Mouse (Mus musculus): ENCODE measurements around the gene Dcdc2b. TPM values are rescaled to one million over a fixed set of nuclear protein-coding genes. Genes with fewer than 3 reads are reported as not detected.

Dcdc2b gene
- polyA plus RNA-seq, 1 experiment from 2014 or later, result 1.0 TPM

DNA sequence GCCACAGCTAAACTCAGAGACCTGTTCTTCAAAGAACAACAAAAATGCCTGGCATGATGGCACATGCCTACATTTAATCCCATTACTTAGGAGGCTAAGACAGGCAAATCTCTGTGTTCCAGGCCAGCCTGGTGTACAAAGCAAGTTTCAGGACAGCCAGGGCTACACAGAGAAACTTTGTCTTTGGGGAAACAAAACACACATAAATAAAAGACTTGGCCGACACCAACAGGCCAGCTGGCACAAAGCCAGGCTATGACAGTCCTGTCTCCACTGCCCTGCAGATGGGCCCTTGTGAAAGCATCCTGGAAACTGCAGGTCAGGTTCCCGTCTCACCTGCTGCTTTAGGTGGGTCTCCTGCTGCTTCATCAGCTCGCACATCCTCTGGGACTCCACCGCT lies 16.9 kb upstream of the Dcdc2b start:
- H3K4me1 ChIP-seq, result no peaks in the 10 kb centered on the region; the same call in 1 of the 2 replicates
- DNase-seq (ENCODE audit: low spot score), result no peak
- WGBS, result 91% methylated on average over 4 of the region's 4 CpGs
- peaks cover 100% of the 10 kb centered on the region for H3K36me3 ChIP-seq (replicated peaks)
- no peak overlapping the region for H3K4me3 ChIP-seq
- no peaks in the 10 kb centered on the region for H3K27me3 ChIP-seq (replicated peaks; ENCODE audit: low read depth, poor library complexity, severe bottlenecking)
- H3K9me3 ChIP-seq, result no peaks in the 10 kb centered on the region
- H3K27ac ChIP-seq (replicated peaks), result no peak overlapping the region

DNA sequence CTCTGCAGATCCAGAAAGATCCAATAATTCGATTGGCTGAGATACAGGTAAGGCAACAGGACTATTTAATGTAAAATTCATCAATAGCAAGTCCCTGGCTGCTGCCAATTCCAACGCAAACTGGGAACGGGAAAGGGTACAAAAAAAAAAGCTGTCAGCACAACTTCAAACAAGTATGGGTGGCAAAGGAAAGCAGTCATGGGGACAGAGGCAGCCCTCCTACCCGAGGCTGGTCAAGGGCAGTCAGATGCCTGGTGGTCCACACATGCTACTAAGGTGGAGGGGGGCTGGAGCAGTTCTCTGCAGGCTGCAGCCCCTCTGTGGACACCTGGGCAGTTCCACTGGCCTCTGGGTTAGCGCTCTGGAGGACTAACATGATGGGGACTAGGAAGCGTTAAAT lies 12.0 kb upstream of the Dcdc2b start:
- DNase-seq (ENCODE audit: low spot score), result no peak
- 79% methylated on average over 6 of the region's 6 CpGs for WGBS
- H3K27me3 ChIP-seq (replicated peaks; ENCODE audit: low read depth, poor library complexity, severe bottlenecking), result no peaks in the 10 kb centered on the region
- no peak overlapping the region for H3K27ac ChIP-seq (replicated peaks)
- no peak overlapping the region for H3K4me3 ChIP-seq
- peaks cover 58% of the 10 kb centered on the region for H3K36me3 ChIP-seq (replicated peaks)
- peaks cover 36% of the 10 kb centered on the region for H3K4me1 ChIP-seq
- no peaks in the 10 kb centered on the region for H3K9me3 ChIP-seq

- peaks cover 58% of the 10 kb centered on the region for H3K36me3 ChIP-seq (replicated peaks)
Observed at GRCm38 (mm10) chr4:129625496-129625895, 11.4 kb upstream of the Dcdc2b start.

GRCm38 (mm10) chr4:129625029-129625370 lies 10.9 kb upstream of the Dcdc2b start:
- WGBS, result 1% methylated on average over 6 of the region's 6 CpGs
- H3K4me1 ChIP-seq, result peaks cover 40% of the 10 kb centered on the region
- no peaks in the 10 kb centered on the region for H3K9me3 ChIP-seq
- H3K27ac ChIP-seq (replicated peaks), result peak overlapping the region; percentile 86
- DNase-seq (ENCODE audit: low spot score), result peak; percentile 76
- H3K4me3 ChIP-seq, result peak overlapping the region; percentile 72
- H3K27me3 ChIP-seq (replicated peaks; ENCODE audit: low read depth, poor library complexity, severe bottlenecking), result no peaks in the 10 kb centered on the region
- peaks cover 56% of the 10 kb centered on the region for H3K36me3 ChIP-seq (replicated peaks)

More at GRCm38 (mm10) chr4:129625496-129625895, 11.4 kb upstream of the Dcdc2b start:
- H3K27me3 ChIP-seq (replicated peaks; ENCODE audit: low read depth, poor library complexity, severe bottlenecking), result no peaks in the 10 kb centered on the region
- no peaks in the 10 kb centered on the region for H3K9me3 ChIP-seq
- 45% methylated on average over 4 of the region's 4 CpGs for WGBS
- DNase-seq (ENCODE audit: low spot score), result no peak
- H3K4me3 ChIP-seq, result peak overlapping the region; percentile 72
- peaks cover 40% of the 10 kb centered on the region for H3K4me1 ChIP-seq
- peak overlapping the region; percentile 86 for H3K27ac ChIP-seq (replicated peaks)

- peak; percentile 90 for DNase-seq (ENCODE audit: low spot score)
- H3K4me1 ChIP-seq, result peaks cover 40% of the 10 kb centered on the region
- no peaks in the 10 kb centered on the region for H3K9me3 ChIP-seq
- H3K27ac ChIP-seq (replicated peaks), result peak overlapping the region; percentile 86
- peak overlapping the region; percentile 72 for H3K4me3 ChIP-seq
- no peaks in the 10 kb centered on the region for H3K27me3 ChIP-seq (replicated peaks; ENCODE audit: low read depth, poor library complexity, severe bottlenecking)
- WGBS, result 1% methylated on average over 18 of the region's 18 CpGs
- H3K36me3 ChIP-seq (replicated peaks), result peaks cover 50% of the 10 kb centered on the region
Observed at GRCm38 (mm10) chr4:129624281-129625028, 10.4 kb upstream of the Dcdc2b start.

- H3K4me1 ChIP-seq, result peaks cover 46% of the 10 kb centered on the region
- H3K27me3 ChIP-seq (replicated peaks; ENCODE audit: low read depth, poor library complexity, severe bottlenecking), result no peaks in the 10 kb centered on the region
- peak within 1 kb of the TSS; percentile 72 for H3K4me3 ChIP-seq
- no peaks in the 10 kb centered on the region for H3K9me3 ChIP-seq
- DNase-seq (ENCODE audit: low spot score), result peak; percentile 47
- under 1% methylated on average over 10 of the region's 10 CpGs for WGBS
- H3K27ac ChIP-seq (replicated peaks), result peak within 1 kb of the TSS; percentile 86
- peaks cover 42% of the 10 kb centered on the region for H3K36me3 ChIP-seq (replicated peaks)
Observed at GRCm38 (mm10) chr4:129623681-129624091, 9.6 kb upstream of the Dcdc2b start, which contains the start of gene Ccdc28b. TSS of gene Ccdc28b (minus strand) at chr4:129623947.

GRCm38 (mm10) chr4:129622803-129623535 lies 8.9 kb upstream of the Dcdc2b start:
- peaks cover 54% of the 10 kb centered on the region for H3K4me1 ChIP-seq
- WGBS, result 21% methylated on average over 8 of the region's 8 CpGs
- no peaks in the 10 kb centered on the region for H3K27me3 ChIP-seq (replicated peaks; ENCODE audit: low read depth, poor library complexity, severe bottlenecking)
- peak overlapping the region; percentile 86 for H3K27ac ChIP-seq (replicated peaks)
- H3K4me3 ChIP-seq, result peak overlapping the region; percentile 72
- no peak for DNase-seq (ENCODE audit: low spot score)
- H3K36me3 ChIP-seq (replicated peaks), result peaks cover 35% of the 10 kb centered on the region
- no peaks in the 10 kb centered on the region for H3K9me3 ChIP-seq

GRCm38 (mm10) chr4:129622120-129622802 lies 8.2 kb upstream of the Dcdc2b start:
- Histone ChIP-seq H3K27ac (replicated peaks) (peak overlapping the region; percentile 86; the same call in 1 of the 2 replicates), H3K36me3 (replicated peaks) (peaks cover 31% of the 10 kb centered on the region), H3K27me3 (replicated peaks; ENCODE audit: low read depth, poor library complexity, severe bottlenecking) (no peaks in the 10 kb centered on the region), H3K9me3 (no peaks in the 10 kb centered on the region), H3K4me3 (peak overlapping the region; percentile 72), H3K4me1 (peaks cover 55% of the 10 kb centered on the region)
- DNase-seq (ENCODE audit: low spot score), result no peak
- WGBS, result 79% methylated on average over 11 of the region's 11 CpGs

DNA sequence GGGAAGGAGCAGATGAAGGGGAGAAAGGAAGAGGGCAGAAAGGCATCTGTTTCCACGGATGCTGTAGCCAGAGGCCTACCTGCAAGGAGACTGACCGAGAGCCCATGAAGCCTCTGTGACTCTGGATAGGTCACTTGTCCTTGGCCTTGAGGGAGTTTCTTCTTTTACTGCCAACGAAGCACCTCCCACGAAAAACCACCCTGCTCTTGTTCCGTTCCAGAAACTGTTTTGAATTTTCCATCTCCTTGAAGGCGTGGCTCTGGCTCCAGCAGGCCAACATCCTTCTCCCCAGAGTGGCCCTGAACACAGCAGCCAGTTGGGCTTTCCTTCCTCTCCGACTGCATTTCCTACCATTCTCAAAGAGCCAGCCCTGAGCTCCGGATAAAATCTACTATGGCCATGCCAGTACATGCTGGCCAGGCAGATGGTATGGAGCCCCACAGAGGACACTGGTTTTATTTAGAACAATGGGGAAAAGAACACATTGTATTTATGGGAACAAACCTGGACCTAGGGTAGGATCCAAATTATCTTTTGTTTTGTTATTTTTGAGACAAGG lies 7.3 kb upstream of the Dcdc2b start:
- H3K27me3 ChIP-seq (replicated peaks; ENCODE audit: low read depth, poor library complexity, severe bottlenecking), result no peaks in the 10 kb centered on the region
- H3K4me3 ChIP-seq, result no peak overlapping the region
- WGBS, result 84% methylated on average over 8 of the region's 8 CpGs
- H3K4me1 ChIP-seq, result peaks cover 55% of the 10 kb centered on the region
- H3K27ac ChIP-seq (replicated peaks), result no peak overlapping the region
- H3K36me3 ChIP-seq (replicated peaks), result peaks cover 31% of the 10 kb centered on the region
- no peak for DNase-seq (ENCODE audit: low spot score)
- no peaks in the 10 kb centered on the region for H3K9me3 ChIP-seq

GRCm38 (mm10) chr4:129620419-129621282 lies 6.6 kb upstream of the Dcdc2b start:
- no peak for DNase-seq (ENCODE audit: low spot score)
- Histone ChIP-seq H3K27me3 (replicated peaks; ENCODE audit: low read depth, poor library complexity, severe bottlenecking) (no peaks in the 10 kb centered on the region), H3K9me3 (no peaks in the 10 kb centered on the region), H3K4me1 (peaks cover 54% of the 10 kb centered on the region), H3K27ac (replicated peaks) (no peak overlapping the region), H3K4me3 (no peak overlapping the region), H3K36me3 (replicated peaks) (peaks cover 31% of the 10 kb centered on the region)
- 88% methylated on average over 11 of the region's 11 CpGs for WGBS

DNA sequence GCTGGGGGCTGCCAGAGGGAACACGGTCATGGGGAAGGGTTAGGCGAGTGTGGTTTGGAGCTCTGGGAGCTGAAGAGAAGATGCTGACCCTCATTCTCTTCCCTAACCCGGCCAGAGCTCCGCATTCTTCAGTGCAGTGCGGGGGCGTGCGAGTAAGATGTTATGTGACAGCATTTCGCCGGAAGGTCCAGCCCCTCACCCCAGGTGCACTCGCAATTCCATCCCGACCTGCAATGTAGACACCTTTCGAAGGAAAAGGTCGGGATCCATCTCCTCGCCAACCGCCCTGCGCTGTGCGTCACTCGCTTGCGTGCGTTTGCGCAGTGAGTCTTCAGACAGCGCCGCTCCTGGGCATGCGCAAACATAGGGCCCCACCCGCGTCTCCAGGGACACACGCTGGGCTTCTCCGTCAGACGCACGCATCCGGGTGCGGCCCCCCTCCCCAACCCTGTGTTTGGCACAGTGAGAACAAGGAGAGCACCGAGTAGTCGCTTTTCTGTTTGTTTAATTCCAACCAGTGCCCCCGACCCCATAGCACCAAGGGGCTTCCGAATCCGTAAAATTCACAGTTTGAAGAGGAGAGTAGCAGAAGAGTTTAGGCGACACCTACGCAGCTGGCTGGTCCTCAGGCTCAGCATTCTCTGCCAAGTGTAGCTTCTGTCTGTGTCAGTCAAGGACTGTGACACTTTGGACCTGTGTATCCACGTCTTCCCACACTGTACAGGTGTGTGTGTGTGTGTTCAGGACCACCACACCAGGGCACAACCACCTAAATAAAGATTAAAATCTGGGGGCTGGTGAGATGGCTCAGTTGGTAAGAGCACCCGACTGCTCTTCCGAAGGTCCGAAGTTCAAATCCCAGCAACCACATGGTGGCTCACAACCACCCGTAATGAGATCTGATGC lies 5.0 kb upstream of the Dcdc2b start, which contains the start of gene Iqcc:
Iqcc (minus strand) TSS at position 314 of the 906 bp plus-strand sequence.
- H3K27me3 ChIP-seq (replicated peaks; ENCODE audit: low read depth, poor library complexity, severe bottlenecking), result no peaks in the 10 kb centered on the region
- H3K27ac ChIP-seq (replicated peaks), result peak within 1 kb of the TSS; percentile 90
- peak within 1 kb of the TSS; percentile 79 for H3K4me3 ChIP-seq
- H3K36me3 ChIP-seq (replicated peaks), result peaks cover 32% of the 10 kb centered on the region
- peaks cover 38% of the 10 kb centered on the region for H3K4me1 ChIP-seq
- 5% methylated on average over 44 of the region's 44 CpGs for WGBS
- no peaks in the 10 kb centered on the region for H3K9me3 ChIP-seq
- DNase-seq (ENCODE audit: low spot score), result peak; percentile 94

Measured in embryonic facial prominence, embryonic 10.5 days (tissue).